Mouse (Mus musculus) hindbrain, embryonic 15.5 days (tissue): ENCODE measurements around the gene Il4ra. TPM values are rescaled to one million over a fixed set of nuclear protein-coding genes. Genes with fewer than 3 reads are reported as not detected.

Experiments used
- polyA plus RNA-seq: library from polyadenylated mRNA; unstranded; fragments of >200 nt; fragmentation: Nextera tagmentation; extraction: Ambion mirVana; gene quantifications from 2 replicates; pipeline ENCODE4 v1.2.1, GENCODE M21; 2015

The Il4ra gene
- polyA plus RNA-seq, 1 experiment from 2014 or later = 4.8 TPM

Other genes starting within 250 kb of the Il4ra start
- 5.1 and 5.4 TPM in 2 replicates for gene Kdm8, start 107.4 kb upstream of the Il4ra start, polyA plus RNA-seq
- gene Nsmce1, start 60.5 kb upstream of the Il4ra start, polyA plus RNA-seq = 89.2 and 99.4 TPM in 2 replicates
- gene Il21r, start 51.3 kb downstream of the Il4ra start, polyA plus RNA-seq = 0.26 and 0.37 TPM in 2 replicates
- 29.1 and 29.8 TPM in 2 replicates for gene Gtf3c1, start 155.7 kb downstream of the Il4ra start, polyA plus RNA-seq
- 6.9 and 7.4 TPM in 2 replicates for gene D430042O09Rik, start 155.8 kb downstream of the Il4ra start, polyA plus RNA-seq